Mouse (Mus musculus) G1E (cell line): Measurements from ENCODE around the gene Coq4.

ENCODE experiments used
- CTCF ChIP-seq: IDR thresholded peaks from 2 replicates; pipeline ENCODE4 v1.5.1; 2012; ENCODE audit warnings: low read depth, low read length, inconsistent platforms, mixed read lengths
- POLR2AphosphoS5 ChIP-seq: IDR thresholded peaks from 2 replicates; pipeline ENCODE4 v1.6.1; 2012; ENCODE audit warnings: low read depth, low read length, inconsistent platforms; ENCODE audit not compliant: insufficient replicate concordance

- TF ChIP-seq CTCF (no peak), POLR2AphosphoS5 (no peak; the same call in 1 of the 2 replicates)
Measured at GRCm38 (mm10) chr2:29771611-29772461, 15.5 kb upstream of the Coq4 start.
